Mouse (Mus musculus): ENCODE measurements around the gene Itga2b.
A peak's percentile ranks its signal among the peaks of the same experiment; 100 is the strongest.

GRCm38 (mm10) chr11:102441434-102441833, 28.5 kb downstream of the Itga2b start:
- peak; percentile 18; the same call in 1 of the 2 replicates for TF ChIP-seq CTCF (IDR thresholded peaks at IDR 0.05; ENCODE audit: low read depth)
- TF ChIP-seq EP300 (IDR thresholded peaks at IDR 0.05; ENCODE audit: low read depth) = no peak
